In genomic region chr7:64502271-64503180, GRCm38 (mm10) we compare ENCODE assay signal across 9 mouse cellular contexts. TPM values are rescaled to one million over a fixed set of nuclear protein-coding genes. Genes with fewer than 3 reads are reported as not detected.
DNase-seq lines count a peak whose midpoint lies in the region; ATAC-seq and TF ChIP-seq lines count a peak whose summit lies in the region.
"Had no signal": no experiment of that assay in that cellular context is flagged by ENCODE, and none has a peak within 500 bp of the region (broad histone marks: within the 10 kb centered on the region; RNA-seq: fewer than 3 reads in every experiment).

No protein-coding gene starts in this region.

- peaks cover under 1% of the 10 kb centered on the region; the same call in 1 of the 2 replicates for H3K9me3 ChIP-seq in midbrain, embryonic 16.5 days (replicated peaks; ENCODE audit: control insufficient read depth, low read length, poor library complexity, severe bottlenecking)

- peaks cover 2% of the 10 kb centered on the region; the same call in 1 of the 2 replicates for H3K27me3 ChIP-seq in thymus, adult 2 months (ENCODE audit: control insufficient read depth, insufficient read depth, low read length)
- no peaks in the 10 kb centered on the region for H3K27me3 ChIP-seq in midbrain, embryonic 16.5 days (ENCODE audit: control insufficient read depth, insufficient read depth, low read depth, low read length)

- peak overlapping the region; percentile 58 for H3K4me2 ChIP-seq in midbrain, embryonic 16.5 days (ENCODE audit: low read length)

- H3K4me1 ChIP-seq in thymus, adult 2 months (replicated peaks; ENCODE audit: control insufficient read depth, insufficient read depth, low read length): no peaks in the 10 kb centered on the region
- peaks cover 42% of the 10 kb centered on the region for H3K4me1 ChIP-seq in midbrain, embryonic 16.5 days (ENCODE audit: control insufficient read depth, insufficient read depth, low read length)
- H3K4me1 ChIP-seq: megakaryocyte, embryonic 14.5 days had no signal

- TF ChIP-seq CTCF in gastrocnemius, adult 2 months (IDR thresholded peaks at IDR 0.05): no peak
- TF ChIP-seq CTCF in thymus, adult 2 months (IDR thresholded peaks at IDR 0.05; ENCODE audit: borderline replicate concordance, control insufficient read depth, extremely low read depth, insufficient read depth, low read length, poor library complexity): no peak

- 12% methylated on average over 45 of the region's 47 CpGs for WGBS in thymus, adult 2 months
- WGBS in midbrain, embryonic 16.5 days: 2% methylated on average over 30 of the region's 47 CpGs

- no peak for DNase-seq in gastrocnemius, adult 2 months
- DNase-seq in gastrocnemius, adult 18-20 months (ENCODE audit: low spot score): no peak
- DNase-seq in thymus, postnatal 14 days: peak; percentile 1
- DNase-seq in thymus, adult 2 months: no peak
- peak; percentile 27 to 29 for DNase-seq in layer of hippocampus, postnatal 14 days (ENCODE audit: low spot score in 2 of 2)
- no peak for DNase-seq in thymus, postnatal 36 days
- DNase-seq in adrenal gland, adult 8-10 months: no peak

- peak overlapping the region; percentile 55 for H3K4me3 ChIP-seq in gastrocnemius, adult 2 months
- no peak overlapping the region for H3K4me3 ChIP-seq in thymus, adult 2 months (ENCODE audit: control insufficient read depth, insufficient read depth, low read length)
- peak overlapping the region; percentile 92 for H3K4me3 ChIP-seq in midbrain, embryonic 16.5 days (ENCODE audit: low read depth, low read length)
- H3K4me3 ChIP-seq: megakaryocyte, embryonic 14.5 days had no signal

- no peak overlapping the region for H3K27ac ChIP-seq in gastrocnemius, adult 2 months
- H3K27ac ChIP-seq in thymus, adult 2 months (ENCODE audit: control insufficient read depth, insufficient read depth, low read length): no peak overlapping the region
- peak overlapping the region; percentile 99 for H3K27ac ChIP-seq in midbrain, embryonic 16.5 days (ENCODE audit: low read length)

- ATAC-seq in midbrain, embryonic 16.5 days: peak; percentile 25; the same call in 1 of the 2 replicates

- TF ChIP-seq POLR2A in thymus, adult 2 months (IDR thresholded peaks at IDR 0.05; ENCODE audit: control insufficient read depth, extremely low read depth, insufficient read depth, low read length, poor library complexity): no peak

- no peaks in the 10 kb centered on the region for H3K36me3 ChIP-seq in thymus, adult 2 months (ENCODE audit: control insufficient read depth, insufficient read depth, low read length)
- no peaks in the 10 kb centered on the region for H3K36me3 ChIP-seq in midbrain, embryonic 16.5 days (ENCODE audit: control insufficient read depth, insufficient read depth, low read length)

- intact Hi-C loops in gastrocnemius, adult 2 months (cut with DNase I): loop anchor here (5.0 kb wide), 1 partner anchor 240 kb away; no protein-coding TSS in a partner anchor

- peak overlapping the region; percentile 100 for H3K9ac ChIP-seq in midbrain, embryonic 16.5 days (ENCODE audit: low read depth, low read length)

RNA-seq across cellular contexts. Expression of gene Apba2, which starts 1.0 kb away (rescaled TPM):
- total RNA-seq in gastrocnemius, adult 2 months (2021): under 1 TPM in 1 of 2 experiments, not detected in 1; 0.22 TPM
- total RNA-seq in gastrocnemius, adult 18-20 months (2021): not detected
- polyA plus RNA-seq in thymus, adult 2 months (2012; rRNA removed): 17.1 and 18.1 TPM in 2 replicates
- total RNA-seq in layer of hippocampus, postnatal 14 days (2021): 100 to 1,000 TPM; 273 to 296 TPM
- polyA plus RNA-seq in midbrain, embryonic 16.5 days (2015; fragmentation: Nextera tagmentation; extraction: Ambion mirVana): 204 and 208 TPM in 2 replicates
- 1 to 10 TPM in 1 of 4 experiments, under 1 TPM in 3; 0.12 to 1.7 (median 0.74) TPM for total RNA-seq in adrenal gland, adult 8-10 months (2022)

Comparison
In these comparisons a context has a peak if more than half of its experiments do, and no peak if none do; other contexts are left out.
1. DNase-seq: peak in thymus, postnatal 14 days (single experiment) and layer of hippocampus, postnatal 14 days (2 of 2); none in gastrocnemius, adult 2 months (single experiment), gastrocnemius, adult 18-20 months (single experiment), thymus, adult 2 months (single experiment), thymus, postnatal 36 days (0 of 2) and adrenal gland, adult 8-10 months (single experiment).
2. RNA of gene Apba2, which starts 1.0 kb away (total RNA-seq): 273 to 296 TPM in layer of hippocampus, postnatal 14 days; 0.12 to 1.7 TPM in adrenal gland, adult 8-10 months, 0.22 TPM in gastrocnemius, adult 2 months and not detected in gastrocnemius, adult 18-20 months; every median in the first group is over 100 times any median in the second.